9 mouse cellular contexts compared by ENCODE assay signal in the genomic region with DNA sequence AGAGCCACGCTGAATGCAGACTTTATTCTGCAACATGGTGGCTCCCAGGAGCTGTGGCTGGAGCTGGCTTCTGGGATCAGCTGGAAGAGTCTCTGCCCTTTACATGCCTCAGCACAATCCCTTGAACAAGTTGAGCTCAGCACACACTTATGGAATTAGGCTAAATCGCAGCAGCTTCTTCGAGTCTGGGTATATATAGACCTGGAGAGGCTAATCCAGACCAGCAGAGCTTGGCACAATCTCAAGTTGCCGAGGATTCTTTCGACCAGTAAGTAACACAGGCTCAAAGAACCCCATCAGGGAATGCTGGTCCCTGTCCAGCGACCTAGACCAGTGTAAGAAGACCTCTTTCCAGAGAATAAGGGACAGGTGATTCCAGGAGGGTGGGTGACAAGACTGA. TPM values are rescaled to one million over a fixed set of nuclear protein-coding genes. Genes with fewer than 3 reads are reported as not detected.
A peak's percentile ranks its signal among the peaks of the same experiment; 100 is the strongest.
DNase-seq lines count a peak whose midpoint lies in the region; ATAC-seq and TF ChIP-seq lines count a peak whose summit lies in the region.
"Had no signal": no experiment of that assay in that cellular context is flagged by ENCODE, and none has a peak within 500 bp of the region (broad histone marks: within the 10 kb centered on the region; RNA-seq: fewer than 3 reads in every experiment).

No protein-coding gene starts in this region.

- intact Hi-C loops in gastrocnemius, postnatal 36 days (cut with DNase I): no loop called here

- H3K4me2 ChIP-seq in limb, embryonic 14.5 days (replicated peaks; ENCODE audit: low read depth, low read length, severe bottlenecking): no peak overlapping the region

- DNase-seq in gastrocnemius, postnatal 10 days: peak; percentile 32
- no peak for DNase-seq in gastrocnemius, postnatal 36 days
- peak; percentile 45 to 59 for DNase-seq in right cerebral cortex, postnatal 10 days (ENCODE audit: low spot score in 2 of 2)
- DNase-seq in right cerebral cortex, adult 2 months (ENCODE audit: low spot score in 2 of 2): no peak
- no peak for DNase-seq in limb, embryonic 14.5 days (ENCODE audit: low spot score)
- no peak for DNase-seq in frontal cortex, adult 2 months (ENCODE audit: extremely low spot score in 1 of 2, low spot score in 1 of 2)
- DNase-seq in adrenal gland, adult 2 months: no peak
- DNase-seq in adrenal gland, postnatal 36 days: no peak
- DNase-seq: adrenal gland, adult 8-10 months had no signal

- peaks cover 43% of the 10 kb centered on the region for H3K4me1 ChIP-seq in limb, embryonic 14.5 days (ENCODE audit: control insufficient read depth, insufficient read depth, low read length)

- no peak overlapping the region for H3K4me3 ChIP-seq in limb, embryonic 14.5 days (replicated peaks; ENCODE audit: low read length)

- no peak for ATAC-seq in limb, embryonic 14.5 days (ENCODE audit: low FRiP score, low read depth)

- H3K36me3 ChIP-seq in limb, embryonic 14.5 days (ENCODE audit: control insufficient read depth, insufficient read depth, low read length): peaks cover 13% of the 10 kb centered on the region; the same call in 1 of the 2 replicates

- peak overlapping the region; percentile 67 for H3K27ac ChIP-seq in limb, embryonic 14.5 days (replicated peaks; ENCODE audit: low read depth, low read length)

- H3K9me3 ChIP-seq in limb, embryonic 14.5 days (ENCODE audit: control insufficient read depth, low read length): no peaks in the 10 kb centered on the region

- no peak overlapping the region for H3K9ac ChIP-seq in limb, embryonic 14.5 days (ENCODE audit: low read depth, low read length, severe bottlenecking)

- 43% methylated on average over 6 of the region's 6 CpGs for WGBS in limb, embryonic 14.5 days

- no peak for TF ChIP-seq POLR2A in limb, embryonic 14.5 days (IDR thresholded peaks at IDR 0.05; ENCODE audit: borderline replicate concordance, extremely low read depth, insufficient read depth, insufficient read length)

- H3K27me3 ChIP-seq in limb, embryonic 14.5 days (ENCODE audit: control insufficient read depth, insufficient read depth, low read length): no peaks in the 10 kb centered on the region

RNA-seq across cellular contexts. Expression of gene Fam53b, which starts 31.8 kb away (rescaled TPM):
- 10 to 100 TPM; 34.5 to 43.6 TPM for total RNA-seq in gastrocnemius, postnatal 10 days (2021)
- 10 to 100 TPM; 15.0 to 16.1 TPM for total RNA-seq in gastrocnemius, postnatal 36 days (2021)
- polyA plus RNA-seq in limb, embryonic 14.5 days (2012; rRNA removed): 15.1 and 17.3 TPM in 2 replicates
- polyA plus RNA-seq in limb, embryonic 14.5 days (2014; fragmentation: Nextera tagmentation; extraction: Ambion mirVana): 20.8 and 25.0 TPM in 2 replicates
- 14.7 and 18.2 TPM in 2 replicates for polyA plus RNA-seq in frontal cortex, adult 2 months (2012; rRNA removed)
- total RNA-seq in adrenal gland, adult 2 months (2021): 10 to 100 TPM; 61.1 to 69.5 TPM
- 97.5 and 140 TPM in 2 replicates for polyA plus RNA-seq in adrenal gland, adult 2 months (2012; rRNA removed)
- 10 to 100 TPM; 65.9 to 94.9 TPM for total RNA-seq in adrenal gland, postnatal 36 days (2021)

Comparison
In these comparisons a context has a peak if more than half of its experiments do, and no peak if none do; other contexts are left out.
1. DNase-seq: peak in gastrocnemius, postnatal 10 days (single experiment) and right cerebral cortex, postnatal 10 days (2 of 2); none in gastrocnemius, postnatal 36 days (0 of 2), right cerebral cortex, adult 2 months (0 of 2), limb, embryonic 14.5 days (single experiment), frontal cortex, adult 2 months (0 of 2), adrenal gland, adult 2 months (single experiment) and adrenal gland, postnatal 36 days (0 of 2).